Mouse (Mus musculus) hindbrain, embryonic 14.5 days (tissue): ENCODE measurements around the gene Cfap43. TPM values are rescaled to one million over a fixed set of nuclear protein-coding genes. Genes with fewer than 3 reads are reported as not detected.

Source experiments
- ATAC-seq: fragments of 200-750 bp; cut with Nextera tagmentation; 2 replicates; pipeline ENCODE4 v1.8.0; 2017; ENCODE audit warnings: moderate number of reproducible peaks, mild to moderate bottlenecking, moderate TSS enrichment, moderate library complexity; ENCODE audit not compliant: low FRiP score
- DNase-seq: peaks from one replicate; pipeline ENCODE4 v3.0.0-alpha.2; 2015; ENCODE audit warnings: low spot score
- H3K27ac ChIP-seq: fragments of 300-500 bp; sonication (generic); 2 replicates; pipeline ENCODE4 v1.5.1; 2014; ENCODE audit warnings: mild to moderate bottlenecking, moderate library complexity
- H3K27me3 ChIP-seq: fragments of 300-500 bp; sonication (generic); 2 replicates; pipeline ENCODE4 v1.6.1; 2014; ENCODE audit warnings: mild to moderate bottlenecking, low read length, mixed read lengths; ENCODE audit not compliant: control insufficient read depth, insufficient read depth
- H3K36me3 ChIP-seq: fragments of 300-500 bp; sonication (generic); replicated peaks from 2 replicates; pipeline ENCODE4 v1.6.1; 2014; ENCODE audit not compliant: control insufficient read depth, insufficient read depth
- H3K4me1 ChIP-seq: fragments of 300-500 bp; sonication (generic); replicated peaks from 2 replicates; pipeline ENCODE4 v1.6.1; 2014; ENCODE audit warnings: antibody characterized with exemption, low read length, mixed read lengths; ENCODE audit not compliant: control insufficient read depth, insufficient read depth
- H3K4me2 ChIP-seq: fragments of 300-500 bp; sonication (generic); replicated peaks from 2 replicates; pipeline ENCODE4 v1.6.1; 2014; ENCODE audit warnings: mild to moderate bottlenecking, moderate library complexity
- H3K4me3 ChIP-seq: fragments of 300-500 bp; sonication (generic); replicated peaks from 2 replicates; pipeline ENCODE4 v1.5.1; 2014; ENCODE audit warnings: mild to moderate bottlenecking, low read length
- H3K9ac ChIP-seq: fragments of 300-500 bp; sonication (generic); 2 replicates; pipeline ENCODE4 v1.6.1; 2014
- H3K9me3 ChIP-seq: fragments of 300-500 bp; sonication (generic); 2 replicates; pipeline ENCODE4 v1.6.1; 2016; ENCODE audit warnings: low read length; ENCODE audit not compliant: control insufficient read depth
- WGBS: fragments of 180-500 bp; shearing (Covaris S2); extraction: QIAGEN DNeasy Blood & Tissue Kit; methylation state at CpG from one replicate; pipeline ENCODE4 v1.1.7; 2014; 5-methylcytosine and 5-hydroxymethylcytosine counted together
- polyA plus RNA-seq: library from polyadenylated mRNA; unstranded; fragments of >200 nt; fragmentation: Nextera tagmentation; extraction: Ambion mirVana; gene quantifications from 2 replicates; pipeline ENCODE4 v1.2.1, GENCODE M21; 2014

The Cfap43 gene
- polyA plus RNA-seq, 1 experiment from 2014 or later, result 4.2 TPM

DNA sequence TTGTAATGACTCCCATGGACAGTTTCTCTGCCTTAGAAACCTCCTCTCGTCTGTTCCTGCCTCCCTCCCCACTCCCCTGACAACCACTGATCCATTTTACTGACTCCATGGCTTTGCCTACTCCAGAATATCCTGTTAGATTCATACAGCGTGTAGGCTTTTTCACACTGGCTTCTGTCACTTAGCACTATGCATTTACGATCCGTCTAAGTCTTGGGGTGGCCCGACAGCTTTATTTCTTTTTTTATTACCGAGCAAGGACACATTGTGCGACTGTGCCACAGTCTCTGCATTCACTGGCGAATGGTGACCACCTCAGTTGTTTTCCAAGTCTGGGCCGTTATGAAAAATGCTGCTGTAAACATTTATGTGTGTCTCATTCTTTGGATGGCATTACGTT lies 120.5 kb downstream of the Cfap43 start:
- H3K27ac ChIP-seq, result no peak overlapping the region
- H3K36me3 ChIP-seq, result no peaks in the 10 kb centered on the region
- no peak overlapping the region for H3K9ac ChIP-seq
- no peak for ATAC-seq
- H3K4me1 ChIP-seq, result no peaks in the 10 kb centered on the region
- DNase-seq, result no peak
- no peak overlapping the region for H3K4me3 ChIP-seq
- no peak overlapping the region for H3K4me2 ChIP-seq
- H3K9me3 ChIP-seq, result no peaks in the 10 kb centered on the region
- H3K27me3 ChIP-seq, result no peaks in the 10 kb centered on the region
- WGBS, result 72% methylated on average over 10 of the region's 10 CpGs

DNA sequence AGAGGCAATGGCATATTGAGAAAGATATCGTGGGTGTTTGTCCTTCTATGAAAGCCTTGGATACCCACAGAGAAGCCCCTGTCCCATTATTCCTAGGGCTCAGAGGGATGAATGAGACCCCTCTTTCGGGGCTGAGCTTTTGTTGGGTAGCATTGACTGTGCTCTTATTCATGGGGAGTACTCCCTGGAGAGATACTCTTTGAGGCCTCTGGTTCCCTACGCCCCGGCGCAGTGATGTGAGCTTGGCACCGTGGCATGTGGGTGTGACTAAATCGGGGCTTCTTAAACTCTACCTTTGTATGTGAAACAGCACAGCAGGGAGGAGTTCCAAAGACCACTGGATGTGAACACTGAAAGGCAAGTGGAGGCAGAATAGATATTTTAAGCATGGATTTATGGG lies 122.4 kb downstream of the Cfap43 start:
- WGBS, result 12% methylated on average over 7 of the region's 7 CpGs
- no peak overlapping the region for H3K4me3 ChIP-seq
- no peaks in the 10 kb centered on the region for H3K4me1 ChIP-seq
- no peak overlapping the region for H3K27ac ChIP-seq
- no peaks in the 10 kb centered on the region for H3K36me3 ChIP-seq
- no peaks in the 10 kb centered on the region for H3K27me3 ChIP-seq
- H3K9ac ChIP-seq, result no peak overlapping the region
- DNase-seq, result no peak
- no peak overlapping the region for H3K4me2 ChIP-seq
- ATAC-seq, result no peak
- no peaks in the 10 kb centered on the region for H3K9me3 ChIP-seq

DNA sequence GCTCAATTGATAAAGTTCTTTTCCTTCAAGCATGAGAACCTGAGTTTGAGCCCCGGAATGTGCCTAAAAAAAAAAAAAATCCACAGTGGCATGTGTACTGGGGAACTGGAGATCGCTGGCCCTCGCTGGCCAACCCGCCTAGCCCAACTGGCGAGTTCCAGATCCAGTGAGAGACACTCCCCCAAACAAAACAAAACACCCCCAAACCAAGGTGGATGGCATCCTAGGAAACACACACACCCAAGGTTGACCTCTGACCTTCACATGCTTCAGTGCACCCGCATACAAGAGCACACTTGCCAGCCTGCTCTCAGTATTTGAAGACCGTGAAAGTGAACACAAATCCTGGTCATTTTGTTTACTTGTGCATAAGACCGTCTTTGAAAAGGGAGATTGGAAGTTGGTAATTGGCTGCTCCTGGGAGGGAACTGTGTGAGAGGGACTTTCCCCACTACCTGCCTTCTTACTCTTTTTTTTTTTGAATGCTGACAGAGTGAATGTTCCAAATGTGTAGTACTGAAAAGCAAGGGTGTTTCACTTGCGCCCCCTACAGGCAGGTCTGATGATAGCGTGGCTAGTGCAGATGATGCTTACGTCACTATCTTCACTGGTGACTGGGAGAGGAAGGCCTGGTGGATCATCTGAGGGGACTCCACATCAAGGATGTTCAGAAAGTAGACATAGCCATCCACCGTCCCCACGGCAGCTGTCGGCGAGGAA lies 123.9 kb downstream of the Cfap43 start:
- Histone ChIP-seq H3K4me2 (no peak overlapping the region), H3K4me3 (no peak overlapping the region), H3K36me3 (no peaks in the 10 kb centered on the region), H3K27me3 (no peaks in the 10 kb centered on the region), H3K4me1 (no peaks in the 10 kb centered on the region), H3K9me3 (no peaks in the 10 kb centered on the region), H3K9ac (no peak overlapping the region), H3K27ac (no peak overlapping the region)
- WGBS, result 37% methylated on average over 15 of the region's 15 CpGs
- no peak for ATAC-seq
- no peak for DNase-seq

DNA sequence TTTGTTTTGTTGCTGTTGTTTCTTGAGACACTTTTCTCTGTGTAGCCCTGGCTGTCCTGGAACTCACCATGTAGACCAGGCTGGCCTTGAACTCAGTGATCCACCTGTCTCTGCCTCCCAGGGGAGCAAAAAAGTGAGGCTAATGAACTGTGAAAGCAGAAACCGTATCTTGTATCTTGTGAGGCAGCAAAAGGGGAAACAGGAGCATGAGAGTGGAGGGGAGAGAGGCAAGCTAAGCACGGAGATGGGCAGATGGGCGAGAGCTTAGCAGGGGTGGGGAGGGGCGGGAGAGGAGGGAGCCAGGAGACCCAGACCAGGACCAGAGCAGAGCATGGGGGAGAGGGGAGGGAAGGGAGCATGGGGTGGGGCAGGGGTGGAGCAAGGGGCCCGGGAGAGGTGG lies 124.8 kb downstream of the Cfap43 start:
- no peak for DNase-seq

DNA sequence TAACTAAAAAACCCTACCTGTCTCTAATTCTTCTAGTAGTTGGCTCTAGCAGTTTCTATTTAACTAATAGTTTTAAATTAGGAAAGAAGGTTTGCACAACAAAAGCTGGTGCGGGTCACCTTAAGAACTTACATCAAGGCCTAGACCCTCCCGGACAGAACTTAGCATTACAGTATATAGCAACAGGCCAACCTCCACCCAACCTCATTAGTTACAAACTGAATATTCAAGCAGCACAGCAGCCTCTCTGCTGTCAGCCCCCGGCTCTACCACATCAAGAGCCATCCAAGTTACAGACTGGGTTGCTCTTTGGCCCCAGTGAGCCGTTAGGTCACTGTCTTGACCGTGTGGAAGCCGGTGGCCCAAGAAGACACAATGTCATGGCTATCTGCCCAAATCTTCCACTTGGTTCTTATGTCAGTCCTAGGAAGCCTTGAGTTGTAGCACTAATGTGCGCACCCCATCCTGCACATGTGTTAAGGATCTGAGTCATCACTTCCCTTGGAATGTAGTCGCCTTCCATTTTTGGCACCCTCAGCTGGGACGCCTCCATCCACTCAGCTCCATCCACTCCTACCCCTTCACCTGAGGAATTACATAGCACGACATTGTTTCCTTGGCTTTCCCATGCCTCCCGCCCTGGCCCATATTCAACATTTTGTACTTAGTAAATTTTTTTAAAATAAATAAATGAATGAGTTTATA lies 128.6 kb downstream of the Cfap43 start:
- H3K36me3 ChIP-seq, result no peaks in the 10 kb centered on the region
- no peak overlapping the region for H3K9ac ChIP-seq
- H3K27me3 ChIP-seq, result no peaks in the 10 kb centered on the region
- H3K27ac ChIP-seq, result no peak overlapping the region
- no peak for DNase-seq
- 94% methylated on average over 11 of the region's 11 CpGs for WGBS
- no peak overlapping the region for H3K4me2 ChIP-seq
- no peaks in the 10 kb centered on the region for H3K9me3 ChIP-seq
- ATAC-seq, result no peak
- H3K4me3 ChIP-seq, result no peak overlapping the region
- no peaks in the 10 kb centered on the region for H3K4me1 ChIP-seq

More for the DNA sequence above, 124.8 kb downstream of the Cfap43 start:
- Histone ChIP-seq H3K27me3 (no peaks in the 10 kb centered on the region), H3K4me3 (no peak overlapping the region), H3K4me1 (no peaks in the 10 kb centered on the region), H3K9ac (no peak overlapping the region), H3K4me2 (no peak overlapping the region), H3K9me3 (no peaks in the 10 kb centered on the region), H3K36me3 (no peaks in the 10 kb centered on the region), H3K27ac (no peak overlapping the region)
- 25% methylated on average over 5 of the region's 5 CpGs for WGBS
- ATAC-seq, result no peak

DNA sequence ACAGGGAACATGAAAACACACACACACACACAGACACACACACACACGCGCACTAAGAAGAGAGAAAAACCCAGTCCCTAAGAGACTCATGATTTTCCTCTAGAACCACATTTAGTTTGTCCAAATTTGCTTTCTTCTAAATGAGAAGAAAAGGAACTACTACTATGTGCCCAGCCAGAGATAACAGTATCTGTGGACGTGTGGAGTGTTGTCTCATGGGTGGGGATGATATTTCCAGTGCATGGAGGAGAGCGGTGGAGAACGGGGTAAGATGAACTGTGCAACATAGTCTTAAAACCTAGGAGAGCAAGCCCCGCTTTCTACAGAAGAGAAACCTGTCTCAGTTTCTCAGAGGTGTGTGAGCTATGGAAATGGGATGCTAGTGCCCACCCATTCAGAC lies 135.2 kb downstream of the Cfap43 start:
- H3K9me3 ChIP-seq, result no peaks in the 10 kb centered on the region
- no peak for ATAC-seq
- H3K27me3 ChIP-seq, result no peaks in the 10 kb centered on the region
- no peaks in the 10 kb centered on the region for H3K4me1 ChIP-seq
- no peaks in the 10 kb centered on the region for H3K36me3 ChIP-seq
- no peak overlapping the region for H3K9ac ChIP-seq
- H3K4me3 ChIP-seq, result no peak overlapping the region
- H3K4me2 ChIP-seq, result no peak overlapping the region
- no peak overlapping the region for H3K27ac ChIP-seq
- 93% methylated on average over 6 of the region's 6 CpGs for WGBS
- no peak for DNase-seq

DNA sequence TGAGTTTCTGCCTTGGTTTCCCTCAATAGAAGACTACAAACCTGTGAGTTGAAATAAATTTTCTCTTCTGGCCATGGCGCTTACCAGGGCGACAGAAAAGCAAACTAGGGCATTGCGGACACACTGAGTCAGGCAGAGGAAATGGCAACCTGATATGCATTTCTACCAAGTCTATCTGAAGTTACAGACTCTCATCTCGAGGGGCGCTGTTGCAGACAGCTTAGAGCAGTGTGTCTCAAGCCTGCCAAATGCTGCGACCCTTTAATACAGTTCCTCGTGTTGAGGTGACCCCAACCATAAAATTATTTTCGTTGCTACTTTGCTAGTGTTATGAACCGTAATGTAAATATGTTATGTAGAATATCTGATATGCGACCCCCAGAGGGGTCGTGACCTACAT lies 138.1 kb downstream of the Cfap43 start:
- no peaks in the 10 kb centered on the region for H3K9me3 ChIP-seq
- no peak overlapping the region for H3K4me2 ChIP-seq
- no peak overlapping the region for H3K4me3 ChIP-seq
- no peaks in the 10 kb centered on the region for H3K4me1 ChIP-seq
- no peak for ATAC-seq
- no peak overlapping the region for H3K9ac ChIP-seq
- H3K27ac ChIP-seq, result no peak overlapping the region
- no peaks in the 10 kb centered on the region for H3K36me3 ChIP-seq
- WGBS, result 80% methylated on average over 11 of the region's 11 CpGs
- H3K27me3 ChIP-seq, result no peaks in the 10 kb centered on the region
- no peak for DNase-seq

DNA sequence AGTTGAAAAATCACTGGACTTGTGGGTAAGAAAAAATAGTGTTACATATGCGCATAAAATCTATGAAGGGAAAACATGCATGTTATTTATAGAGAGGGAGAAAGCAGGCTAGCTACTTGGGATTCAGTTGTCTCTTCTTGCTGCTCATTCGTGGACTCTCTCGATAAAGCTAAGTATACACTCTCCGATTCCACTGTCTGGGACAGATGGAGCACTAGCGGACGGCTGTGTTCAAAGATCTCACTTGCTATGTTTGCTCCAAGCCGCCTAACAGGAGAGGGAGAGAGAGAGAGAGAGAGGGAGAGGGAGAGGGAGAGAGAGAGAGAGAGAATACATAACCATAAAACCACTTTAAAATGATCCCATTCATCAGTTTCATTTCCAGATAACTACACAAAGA lies 138.9 kb downstream of the Cfap43 start:
- H3K27ac ChIP-seq, result no peak overlapping the region
- 85% methylated on average over 7 of the region's 7 CpGs for WGBS
- no peak overlapping the region for H3K4me3 ChIP-seq
- no peak for DNase-seq
- no peaks in the 10 kb centered on the region for H3K9me3 ChIP-seq
- no peaks in the 10 kb centered on the region for H3K27me3 ChIP-seq
- H3K36me3 ChIP-seq, result no peaks in the 10 kb centered on the region
- H3K4me1 ChIP-seq, result no peaks in the 10 kb centered on the region
- H3K9ac ChIP-seq, result no peak overlapping the region
- H3K4me2 ChIP-seq, result no peak overlapping the region
- ATAC-seq, result no peak

DNA sequence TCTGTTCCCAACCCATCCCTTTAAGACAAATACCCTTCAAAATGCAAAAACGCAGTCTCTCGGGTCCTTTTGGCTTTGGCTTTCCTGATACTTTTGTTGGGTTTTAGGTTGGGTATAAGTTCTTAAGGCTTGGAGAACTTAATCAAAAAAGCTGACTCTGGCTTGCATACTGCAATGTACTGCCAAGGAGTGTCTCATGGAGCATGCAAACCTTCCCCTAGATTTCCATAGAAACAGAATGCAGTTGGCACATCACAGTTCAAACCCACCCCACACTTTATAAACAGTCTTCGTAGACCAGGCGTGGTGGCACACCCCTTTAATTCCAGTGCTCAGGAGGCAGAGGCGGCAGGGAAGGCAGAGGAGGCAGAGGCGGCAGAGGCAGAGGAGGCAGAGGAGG lies 141.2 kb downstream of the Cfap43 start:
- no peaks in the 10 kb centered on the region for H3K36me3 ChIP-seq
- no peaks in the 10 kb centered on the region for H3K27me3 ChIP-seq
- no peak overlapping the region for H3K9ac ChIP-seq
- no peaks in the 10 kb centered on the region for H3K4me1 ChIP-seq
- no peak overlapping the region for H3K4me3 ChIP-seq
- DNase-seq (no peak), ATAC-seq (no peak)
- H3K9me3 ChIP-seq, result no peaks in the 10 kb centered on the region
- H3K27ac ChIP-seq, result no peak overlapping the region
- H3K4me2 ChIP-seq, result no peak overlapping the region
- WGBS, result 82% methylated on average over 6 of the region's 6 CpGs
